Mouse (Mus musculus): ENCODE data around the gene Ndufa7.

GRCm38 (mm10) chr17:33816612-33817011 lies 7.8 kb upstream of the Ndufa7 start:
- no peak for TF ChIP-seq CTCF (IDR thresholded peaks at IDR 0.05; ENCODE audit: extremely low read depth, insufficient read depth, insufficient read length, insufficient replicate concordance)
- no peak for TF ChIP-seq POLR2A (IDR thresholded peaks at IDR 0.05; ENCODE audit: low read depth, low read length)

Measured in spleen, adult 2 months (tissue).